Mouse (Mus musculus) MEL (cell line): ENCODE measurements around the gene Lcor. TPM values are rescaled to one million over a fixed set of nuclear protein-coding genes. Genes with fewer than 3 reads are reported as not detected.

Experiments
- DNase-seq: peaks from one replicate; pipeline ENCODE4 v3.0.0; 2011; ENCODE audit warnings: low read depth, low spot score
- H3K27ac ChIP-seq: 2 replicates; pipeline ENCODE4 v1.5.1; 2012; ENCODE audit warnings: low read depth, mild to moderate bottlenecking, control low read depth, low read length, moderate library complexity; ENCODE audit not compliant: control insufficient read depth
- H3K27me3 ChIP-seq, 2 experiments: fragments of 150-350 bp in 1 of 2; sonication (generic) in 1 of 2; 2 replicates each; pipeline ENCODE4 v1.6.1; 2012; ENCODE audit warnings: low read length in 2 of 2, mild to moderate bottlenecking in 2 of 2, improper control_type of control experiment in 1 of 2, moderate library complexity in 1 of 2; ENCODE audit not compliant: insufficient read depth in 2 of 2, control insufficient read depth in 1 of 2
- H3K36me3 ChIP-seq, 2 experiments: 2 replicates each; pipeline ENCODE4 v1.6.1; 2012 to 2014; ENCODE audit warnings: low read length in 2 of 2, improper control_type of control experiment in 1 of 2, inconsistent platforms in 1 of 2, mild to moderate bottlenecking in 1 of 2; ENCODE audit not compliant: insufficient read depth in 2 of 2, control insufficient read depth in 1 of 2
- H3K4me1 ChIP-seq, 2 experiments: fragments of 150-350 bp in 1 of 2; sonication (generic) in 1 of 2; 2 replicates each; pipeline ENCODE4 v1.6.1; 2012; ENCODE audit warnings: low read length in 2 of 2, improper control_type of control experiment in 1 of 2, mild to moderate bottlenecking in 1 of 2; ENCODE audit not compliant: insufficient read depth in 2 of 2, control insufficient read depth in 1 of 2
- H3K4me3 ChIP-seq, 2 experiments: fragments of 150-350 bp in 1 of 2; sonication (generic) in 1 of 2; 2 replicates each; pipeline ENCODE4 v1.5.1; 2012; ENCODE audit warnings: low read depth in 2 of 2, low read length in 2 of 2, mild to moderate bottlenecking in 2 of 2, moderate library complexity in 2 of 2, control low read depth in 1 of 2, improper control_type of control experiment in 1 of 2; ENCODE audit not compliant: control insufficient read depth in 1 of 2, insufficient read depth in 1 of 2
- H3K79me2 ChIP-seq: 2 replicates; pipeline ENCODE4 v1.6.1; 2012; ENCODE audit warnings: mild to moderate bottlenecking, low read length, moderate library complexity; ENCODE audit not compliant: control insufficient read depth, poor library complexity, insufficient read depth
- H3K9ac ChIP-seq: 2 replicates; pipeline ENCODE4 v1.6.1; 2012; ENCODE audit warnings: low read depth, mild to moderate bottlenecking, control low read depth, low read length, moderate library complexity; ENCODE audit not compliant: control insufficient read depth, poor library complexity, severe bottlenecking
- H3K9me3 ChIP-seq: fragments of 150-350 bp; sonication (generic); replicated peaks from 2 replicates; pipeline ENCODE4 v1.6.1; 2012; ENCODE audit warnings: mild to moderate bottlenecking, low read length, improper control_type of control experiment, moderate library complexity; ENCODE audit not compliant: insufficient read depth
- BHLHE40 ChIP-seq: IDR thresholded peaks from 2 replicates; pipeline ENCODE4 v1.6.1; 2012; ENCODE audit warnings: low read depth, mild to moderate bottlenecking, inconsistent platforms, low read length, improper control_type of control experiment, borderline replicate concordance
- CHD1 ChIP-seq: IDR thresholded peaks from 2 replicates; pipeline ENCODE4 v1.6.1; 2012; ENCODE audit warnings: low read depth, mild to moderate bottlenecking, inconsistent platforms, low read length, improper control_type of control experiment
- CHD2 ChIP-seq: IDR thresholded peaks from 2 replicates; pipeline ENCODE4 v1.6.1; 2011; ENCODE audit warnings: low read length, improper control_type of control experiment
- CTCF ChIP-seq, 3 experiments: IDR thresholded peaks in 2 of 3; conservative IDR thresholded peaks in 1 of 3; 2 replicates each; pipeline ENCODE4 v1.5.1; 2011 to 2012; ENCODE audit warnings: low read length in 3 of 3, low read depth in 2 of 3, mild to moderate bottlenecking in 2 of 3, improper control_type of control experiment in 1 of 3, inconsistent platforms in 1 of 3, mixed read lengths in 1 of 3, moderate library complexity in 1 of 3; ENCODE audit not compliant: control insufficient read depth in 1 of 3, insufficient read depth in 1 of 3, poor library complexity in 1 of 3, severe bottlenecking in 1 of 3
- E2F4 ChIP-seq: IDR thresholded peaks from 2 replicates; pipeline ENCODE4 v1.6.1; 2011; ENCODE audit warnings: low read depth, low read length, improper control_type of control experiment, borderline replicate concordance
- ELF1 ChIP-seq: IDR thresholded peaks from 2 replicates; pipeline ENCODE4 v1.6.1; 2014; ENCODE audit warnings: low read depth, mild to moderate bottlenecking, inconsistent platforms, low read length, improper control_type of control experiment, moderate library complexity
- EP300 ChIP-seq, 2 experiments: IDR thresholded peaks; 2 replicates each; pipeline ENCODE4 v1.6.1; 2011; ENCODE audit warnings: improper control_type of control experiment in 2 of 2, low read length in 2 of 2, low read depth in 1 of 2, mild to moderate bottlenecking in 1 of 2
- ETS1 ChIP-seq: IDR thresholded peaks from 2 replicates; pipeline ENCODE4 v1.6.1; 2012; ENCODE audit warnings: low read depth, mild to moderate bottlenecking, inconsistent platforms, low read length, improper control_type of control experiment, moderate library complexity
- GABPA ChIP-seq: IDR thresholded peaks from 2 replicates; pipeline ENCODE4 v1.6.1; 2012; ENCODE audit warnings: low read depth, mild to moderate bottlenecking, inconsistent platforms, low read length, improper control_type of control experiment, moderate library complexity
- GATA1 ChIP-seq: IDR thresholded peaks from 2 replicates; pipeline ENCODE4 v1.6.1; 2011; ENCODE audit warnings: low read depth, low read length, improper control_type of control experiment
- JUND ChIP-seq: IDR thresholded peaks from 2 replicates; pipeline ENCODE4 v1.6.1; 2011; ENCODE audit warnings: low read depth, mild to moderate bottlenecking, improper control_type of control experiment, low read length
- KAT2A ChIP-seq: conservative IDR thresholded peaks from 2 replicates; pipeline ENCODE4 v1.6.1; 2012; ENCODE audit warnings: low read depth, low read length, improper control_type of control experiment, inconsistent platforms
- MAFK ChIP-seq: IDR thresholded peaks from 2 replicates; pipeline ENCODE4 v1.6.1; 2011; ENCODE audit warnings: low read depth, mild to moderate bottlenecking, low read length, improper control_type of control experiment, borderline replicate concordance
- MAZ ChIP-seq: IDR thresholded peaks from 2 replicates; pipeline ENCODE4 v1.6.1; 2012; ENCODE audit warnings: low read depth, mild to moderate bottlenecking, inconsistent platforms, low read length, improper control_type of control experiment
- MEF2A ChIP-seq: IDR thresholded peaks from 2 replicates; pipeline ENCODE4 v1.6.1; 2014; ENCODE audit warnings: low read depth, mild to moderate bottlenecking, inconsistent platforms, low read length, improper control_type of control experiment; ENCODE audit not compliant: poor library complexity, insufficient replicate concordance, severe bottlenecking; ENCODE audit errors: extremely low read depth
- MXI1 ChIP-seq: IDR thresholded peaks from 2 replicates; pipeline ENCODE4 v1.6.1; 2011; ENCODE audit warnings: mild to moderate bottlenecking, low read depth, low read length, improper control_type of control experiment
- MYB ChIP-seq: IDR thresholded peaks from 2 replicates; pipeline ENCODE4 v1.6.1; 2011; ENCODE audit warnings: mild to moderate bottlenecking, low read depth, low read length, improper control_type of control experiment
- MYC ChIP-seq: IDR thresholded peaks from 2 replicates; pipeline ENCODE4 v1.6.1; 2011; ENCODE audit warnings: low read depth, mild to moderate bottlenecking, low read length, improper control_type of control experiment, moderate library complexity
- NELFE ChIP-seq: IDR thresholded peaks from 2 replicates; pipeline ENCODE4 v1.6.1; 2011; ENCODE audit warnings: low read depth, low read length, improper control_type of control experiment
- NRF1 ChIP-seq: IDR thresholded peaks from 2 replicates; pipeline ENCODE4 v1.6.1; 2014; ENCODE audit warnings: low read depth, mild to moderate bottlenecking, inconsistent platforms, low read length, improper control_type of control experiment, moderate library complexity; ENCODE audit not compliant: poor library complexity, insufficient read depth, severe bottlenecking
- POLR2A ChIP-seq, 2 experiments: IDR thresholded peaks; 2 replicates each; pipeline ENCODE4 v1.6.1; 2011 to 2012; ENCODE audit warnings: low read length in 2 of 2, mild to moderate bottlenecking in 2 of 2, control low read depth in 1 of 2, improper control_type of control experiment in 1 of 2, low read depth in 1 of 2, moderate library complexity in 1 of 2; ENCODE audit not compliant: control insufficient read depth in 1 of 2, insufficient read depth in 1 of 2, poor library complexity in 1 of 2
- POLR2AphosphoS2 ChIP-seq: IDR thresholded peaks from 2 replicates; pipeline ENCODE4 v1.6.1; 2011; ENCODE audit warnings: low read length, improper control_type of control experiment
- POLR2AphosphoS5 ChIP-seq: IDR thresholded peaks from 2 replicates; pipeline ENCODE4 v1.6.1; 2012; ENCODE audit warnings: low read depth, borderline replicate concordance, mild to moderate bottlenecking, inconsistent platforms, low read length, moderate library complexity, mixed read lengths
- RAD21 ChIP-seq: IDR thresholded peaks from 2 replicates; pipeline ENCODE4 v1.6.1; 2011; ENCODE audit warnings: mild to moderate bottlenecking, low read depth, low read length, improper control_type of control experiment
- RCOR1 ChIP-seq: IDR thresholded peaks from 2 replicates; pipeline ENCODE4 v1.6.1; 2012; ENCODE audit warnings: low read depth, mild to moderate bottlenecking, inconsistent platforms, low read length, improper control_type of control experiment
- SIN3A ChIP-seq: IDR thresholded peaks from 2 replicates; pipeline ENCODE4 v1.6.1; 2012; ENCODE audit warnings: low read length, improper control_type of control experiment, inconsistent platforms
- TBP ChIP-seq: IDR thresholded peaks from 2 replicates; pipeline ENCODE4 v1.8.0; 2011; ENCODE audit warnings: low read depth, low read length, improper control_type of control experiment
- TCF12 ChIP-seq: IDR thresholded peaks from 2 replicates; pipeline ENCODE4 v1.6.1; 2014; ENCODE audit warnings: low read depth, mild to moderate bottlenecking, inconsistent platforms, low read length, improper control_type of control experiment, moderate library complexity
- UBTF ChIP-seq: IDR thresholded peaks from 2 replicates; pipeline ENCODE4 v1.6.1; 2012; ENCODE audit warnings: low read depth, mild to moderate bottlenecking, inconsistent platforms, low read length, improper control_type of control experiment, moderate library complexity, borderline replicate concordance; ENCODE audit not compliant: insufficient read depth
- USF2 ChIP-seq, 2 experiments: IDR thresholded peaks; 2 replicates each; pipeline ENCODE4 v1.6.1; 2011 to 2012; ENCODE audit warnings: improper control_type of control experiment in 2 of 2, low read length in 2 of 2, borderline replicate concordance in 1 of 2, inconsistent platforms in 1 of 2, low read depth in 1 of 2, mild to moderate bottlenecking in 1 of 2; ENCODE audit not compliant: insufficient read depth in 1 of 2
- ZC3H11A ChIP-seq: IDR thresholded peaks from 2 replicates; pipeline ENCODE4 v1.6.1; 2012; ENCODE audit warnings: low read depth, mild to moderate bottlenecking, inconsistent platforms, low read length, improper control_type of control experiment
- ZKSCAN1 ChIP-seq: IDR thresholded peaks from 2 replicates; pipeline ENCODE4 v1.6.1; 2012; ENCODE audit warnings: low read depth, mild to moderate bottlenecking, inconsistent platforms, low read length, improper control_type of control experiment, moderate library complexity
- ZMIZ1 ChIP-seq: IDR thresholded peaks from 2 replicates; pipeline ENCODE4 v1.6.1; 2012; ENCODE audit warnings: low read depth, mild to moderate bottlenecking, inconsistent platforms, low read length, improper control_type of control experiment, moderate library complexity
- ZNF384 ChIP-seq: IDR thresholded peaks from 2 replicates; pipeline ENCODE4 v1.6.1; 2012; ENCODE audit warnings: low read depth, mild to moderate bottlenecking, inconsistent platforms, low read length, improper control_type of control experiment
- polyA plus RNA-seq, 2 experiments: library from polyadenylated mRNA; stranded (reverse) in 1 of 2; unstranded in 1 of 2; fragments of >175 nt in 1 of 2; fragments of >200 nt in 1 of 2; gene quantifications; 2 replicates each; pipeline versions ENCODE4 v1.2.1 to v1.2.4; 2012; ENCODE audit warnings: low replicate concordance in 2 of 2, low read depth in 1 of 2; ENCODE audit not compliant: insufficient read length in 2 of 2, insufficient read depth in 1 of 2, missing spikeins in 1 of 2
- total RNA-seq: library from RNA; depleted of rRNA; stranded (reverse); fragments of 300-350 nt; gene quantifications from 2 replicates; pipeline ENCODE4 v1.2.3, GENCODE M21; 2012; rRNA removed

The Lcor gene
- total RNA-seq (8.7 and 9.1 TPM in 2 replicates), polyA plus RNA-seq (1 to 10 TPM in 1 of 2 experiments, not detected in 1; 8.1 TPM)

- Histone ChIP-seq H3K4me1 (peaks cover 14 to 15% of the 10 kb centered on the region in 2 experiments), H3K36me3 (peaks cover 6 to 30% of the 10 kb centered on the region in 2 experiments), H3K27me3 (no peaks in the 10 kb centered on the region), H3K4me3 (peak within 1 kb of the TSS; percentile 93 to 97), H3K27ac (peak within 1 kb of the TSS; percentile 94), H3K9me3 (no peaks in the 10 kb centered on the region), H3K9ac (peak within 1 kb of the TSS; percentile 88), H3K79me2 (peaks cover 41% of the 10 kb centered on the region)
- DNase-seq, result peak; percentile 97
- TF ChIP-seq SIN3A, result peak; percentile 78
- TF ChIP-seq BHLHE40, result peak; percentile 18; the same call in 1 of the 2 replicates
- peak; percentile 87 to 89 for TF ChIP-seq POLR2A (IDR thresholded peaks at IDR 0.05; ENCODE audit: control insufficient read depth in 1 of 2, insufficient read depth in 1 of 2, low read depth in 1 of 2, low read length in 2 of 2, poor library complexity in 1 of 2)
- peak; percentile 29; the same call in 1 of the 2 replicates for TF ChIP-seq MAZ
- TF ChIP-seq UBTF, result peak; percentile 93; the same call in 1 of the 2 replicates
- peak; percentile 84 for TF ChIP-seq MXI1
- TF ChIP-seq USF2 (IDR thresholded peaks at IDR 0.05; ENCODE audit: borderline replicate concordance in 1 of 2, insufficient read depth in 1 of 2, low read depth in 1 of 2, low read length in 2 of 2), result no peak
- TF ChIP-seq GABPA, result no peak
- peak; percentile 89 for TF ChIP-seq ZMIZ1
- TF ChIP-seq TCF12, result peak; percentile 84
- TF ChIP-seq JUND, result 0 out of 2 replicates have a peak, but pooled peaks have one; percentile 32
- 0 out of 2 replicates have a peak, but pooled peaks have one; percentile 51 for TF ChIP-seq MEF2A
- 0 out of 2 replicates have a peak, but pooled peaks have one; percentile 41 for TF ChIP-seq MYC
- TF ChIP-seq GATA1, result peak; percentile 51
- TF ChIP-seq EP300 (IDR thresholded peaks at IDR 0.05; ENCODE audit: low read depth in 1 of 2, low read length in 2 of 2), result peak; percentile 50 to 83; a peak in 3 of 4 replicates
- no peak for TF ChIP-seq ZC3H11A
- peak; percentile 64 for TF ChIP-seq MYB
- no peak for TF ChIP-seq POLR2AphosphoS5
- no peak for TF ChIP-seq CHD1
- TF ChIP-seq NELFE, result peak; percentile 78
- TF ChIP-seq TBP, result peak; percentile 81
- no peak for TF ChIP-seq ZNF384
- TF ChIP-seq CTCF (IDR thresholded peaks at IDR 0.05 in 2 of 3, conservative IDR thresholded peaks at IDR 0.05 in 1 of 3; ENCODE audit: control insufficient read depth in 1 of 3, insufficient read depth in 1 of 3, low read depth in 2 of 3, low read length in 3 of 3, poor library complexity in 1 of 3, severe bottlenecking in 1 of 3), result 0 out of 6 replicates have a peak, but pooled peaks of 1 of the 3 experiments have one; percentile 11
- no peak for TF ChIP-seq E2F4
- TF ChIP-seq MAFK, result peak; percentile 18; the same call in 1 of the 2 replicates
- 0 out of 2 replicates have a peak, but pooled peaks have one; percentile 26 for TF ChIP-seq RCOR1
- no peak for TF ChIP-seq ZKSCAN1
- TF ChIP-seq POLR2AphosphoS2, result peak; percentile 79
- no peak for TF ChIP-seq CHD2
- TF ChIP-seq ETS1, result peak; percentile 71
- TF ChIP-seq KAT2A, result peak; percentile 28; the same call in 1 of the 2 replicates
- TF ChIP-seq ELF1, result peak; percentile 80
- no peak for TF ChIP-seq RAD21
- peak; percentile 52; the same call in 1 of the 2 replicates for TF ChIP-seq NRF1
Measured at GRCm38 (mm10) chr19:41482190-41482908, at the start of gene Lcor. Gene Lcor, plus strand, starts transcription at chr19:41482637.
